Mouse (Mus musculus) MEL (cell line): Measurements from ENCODE around the gene 4933402D24Rik. TPM values are rescaled to one million over a fixed set of nuclear protein-coding genes. Genes with fewer than 3 reads are reported as not detected.

Source experiments
- DNase-seq: peaks from one replicate; pipeline ENCODE4 v3.0.0; 2011; ENCODE audit warnings: low read depth, low spot score
- H3K27ac ChIP-seq: 2 replicates; pipeline ENCODE4 v1.5.1; 2012; ENCODE audit warnings: low read depth, mild to moderate bottlenecking, control low read depth, low read length, moderate library complexity; ENCODE audit not compliant: control insufficient read depth
- H3K27me3 ChIP-seq, 2 experiments: fragments of 150-350 bp in 1 of 2; sonication (generic) in 1 of 2; 2 replicates each; pipeline ENCODE4 v1.6.1; 2012; ENCODE audit warnings: low read length in 2 of 2, mild to moderate bottlenecking in 2 of 2, improper control_type of control experiment in 1 of 2, moderate library complexity in 1 of 2; ENCODE audit not compliant: insufficient read depth in 2 of 2, control insufficient read depth in 1 of 2
- H3K36me3 ChIP-seq, 2 experiments: 2 replicates each; pipeline ENCODE4 v1.6.1; 2012 to 2014; ENCODE audit warnings: low read length in 2 of 2, improper control_type of control experiment in 1 of 2, inconsistent platforms in 1 of 2, mild to moderate bottlenecking in 1 of 2; ENCODE audit not compliant: insufficient read depth in 2 of 2, control insufficient read depth in 1 of 2
- H3K4me1 ChIP-seq, 2 experiments: fragments of 150-350 bp in 1 of 2; sonication (generic) in 1 of 2; 2 replicates each; pipeline ENCODE4 v1.6.1; 2012; ENCODE audit warnings: low read length in 2 of 2, improper control_type of control experiment in 1 of 2, mild to moderate bottlenecking in 1 of 2; ENCODE audit not compliant: insufficient read depth in 2 of 2, control insufficient read depth in 1 of 2
- H3K4me3 ChIP-seq, 2 experiments: fragments of 150-350 bp in 1 of 2; sonication (generic) in 1 of 2; 2 replicates each; pipeline ENCODE4 v1.5.1; 2012; ENCODE audit warnings: low read depth in 2 of 2, low read length in 2 of 2, mild to moderate bottlenecking in 2 of 2, moderate library complexity in 2 of 2, control low read depth in 1 of 2, improper control_type of control experiment in 1 of 2; ENCODE audit not compliant: control insufficient read depth in 1 of 2, insufficient read depth in 1 of 2
- H3K79me2 ChIP-seq: 2 replicates; pipeline ENCODE4 v1.6.1; 2012; ENCODE audit warnings: mild to moderate bottlenecking, low read length, moderate library complexity; ENCODE audit not compliant: control insufficient read depth, poor library complexity, insufficient read depth
- H3K9ac ChIP-seq: 2 replicates; pipeline ENCODE4 v1.6.1; 2012; ENCODE audit warnings: low read depth, mild to moderate bottlenecking, control low read depth, low read length, moderate library complexity; ENCODE audit not compliant: control insufficient read depth, poor library complexity, severe bottlenecking
- H3K9me3 ChIP-seq: fragments of 150-350 bp; sonication (generic); replicated peaks from 2 replicates; pipeline ENCODE4 v1.6.1; 2012; ENCODE audit warnings: mild to moderate bottlenecking, low read length, improper control_type of control experiment, moderate library complexity; ENCODE audit not compliant: insufficient read depth
- CHD1 ChIP-seq: IDR thresholded peaks from 2 replicates; pipeline ENCODE4 v1.6.1; 2012; ENCODE audit warnings: low read depth, mild to moderate bottlenecking, inconsistent platforms, low read length, improper control_type of control experiment
- CTCF ChIP-seq, 3 experiments: IDR thresholded peaks in 2 of 3; conservative IDR thresholded peaks in 1 of 3; 2 replicates each; pipeline ENCODE4 v1.5.1; 2011 to 2012; ENCODE audit warnings: low read length in 3 of 3, low read depth in 2 of 3, mild to moderate bottlenecking in 2 of 3, improper control_type of control experiment in 1 of 3, inconsistent platforms in 1 of 3, mixed read lengths in 1 of 3, moderate library complexity in 1 of 3; ENCODE audit not compliant: control insufficient read depth in 1 of 3, insufficient read depth in 1 of 3, poor library complexity in 1 of 3, severe bottlenecking in 1 of 3
- E2F4 ChIP-seq: IDR thresholded peaks from 2 replicates; pipeline ENCODE4 v1.6.1; 2011; ENCODE audit warnings: low read depth, low read length, improper control_type of control experiment, borderline replicate concordance
- ETS1 ChIP-seq: IDR thresholded peaks from 2 replicates; pipeline ENCODE4 v1.6.1; 2012; ENCODE audit warnings: low read depth, mild to moderate bottlenecking, inconsistent platforms, low read length, improper control_type of control experiment, moderate library complexity
- GABPA ChIP-seq: IDR thresholded peaks from 2 replicates; pipeline ENCODE4 v1.6.1; 2012; ENCODE audit warnings: low read depth, mild to moderate bottlenecking, inconsistent platforms, low read length, improper control_type of control experiment, moderate library complexity
- GATA1 ChIP-seq: IDR thresholded peaks from 2 replicates; pipeline ENCODE4 v1.6.1; 2011; ENCODE audit warnings: low read depth, low read length, improper control_type of control experiment
- KAT2A ChIP-seq: conservative IDR thresholded peaks from 2 replicates; pipeline ENCODE4 v1.6.1; 2012; ENCODE audit warnings: low read depth, low read length, improper control_type of control experiment, inconsistent platforms
- MAFK ChIP-seq: IDR thresholded peaks from 2 replicates; pipeline ENCODE4 v1.6.1; 2011; ENCODE audit warnings: low read depth, mild to moderate bottlenecking, low read length, improper control_type of control experiment, borderline replicate concordance
- MAX ChIP-seq: IDR thresholded peaks from 2 replicates; pipeline ENCODE4 v1.6.1; 2011; ENCODE audit warnings: low read length, improper control_type of control experiment
- NRF1 ChIP-seq: IDR thresholded peaks from 2 replicates; pipeline ENCODE4 v1.6.1; 2014; ENCODE audit warnings: low read depth, mild to moderate bottlenecking, inconsistent platforms, low read length, improper control_type of control experiment, moderate library complexity; ENCODE audit not compliant: poor library complexity, insufficient read depth, severe bottlenecking
- POLR2A ChIP-seq, 2 experiments: IDR thresholded peaks; 2 replicates each; pipeline ENCODE4 v1.6.1; 2011 to 2012; ENCODE audit warnings: low read length in 2 of 2, mild to moderate bottlenecking in 2 of 2, control low read depth in 1 of 2, improper control_type of control experiment in 1 of 2, low read depth in 1 of 2, moderate library complexity in 1 of 2; ENCODE audit not compliant: control insufficient read depth in 1 of 2, insufficient read depth in 1 of 2, poor library complexity in 1 of 2
- RAD21 ChIP-seq: IDR thresholded peaks from 2 replicates; pipeline ENCODE4 v1.6.1; 2011; ENCODE audit warnings: mild to moderate bottlenecking, low read depth, low read length, improper control_type of control experiment
- RCOR1 ChIP-seq: IDR thresholded peaks from 2 replicates; pipeline ENCODE4 v1.6.1; 2012; ENCODE audit warnings: low read depth, mild to moderate bottlenecking, inconsistent platforms, low read length, improper control_type of control experiment
- TBP ChIP-seq: IDR thresholded peaks from 2 replicates; pipeline ENCODE4 v1.8.0; 2011; ENCODE audit warnings: low read depth, low read length, improper control_type of control experiment
- USF2 ChIP-seq, 2 experiments: IDR thresholded peaks; 2 replicates each; pipeline ENCODE4 v1.6.1; 2011 to 2012; ENCODE audit warnings: improper control_type of control experiment in 2 of 2, low read length in 2 of 2, borderline replicate concordance in 1 of 2, inconsistent platforms in 1 of 2, low read depth in 1 of 2, mild to moderate bottlenecking in 1 of 2; ENCODE audit not compliant: insufficient read depth in 1 of 2
- ZKSCAN1 ChIP-seq: IDR thresholded peaks from 2 replicates; pipeline ENCODE4 v1.6.1; 2012; ENCODE audit warnings: low read depth, mild to moderate bottlenecking, inconsistent platforms, low read length, improper control_type of control experiment, moderate library complexity
- ZNF384 ChIP-seq: IDR thresholded peaks from 2 replicates; pipeline ENCODE4 v1.6.1; 2012; ENCODE audit warnings: low read depth, mild to moderate bottlenecking, inconsistent platforms, low read length, improper control_type of control experiment
- polyA plus RNA-seq, 2 experiments: library from polyadenylated mRNA; stranded (reverse) in 1 of 2; unstranded in 1 of 2; fragments of >175 nt in 1 of 2; fragments of >200 nt in 1 of 2; gene quantifications; 2 replicates each; pipeline versions ENCODE4 v1.2.1 to v1.2.4; 2012; ENCODE audit warnings: low replicate concordance in 2 of 2, low read depth in 1 of 2; ENCODE audit not compliant: insufficient read length in 2 of 2, insufficient read depth in 1 of 2, missing spikeins in 1 of 2
- total RNA-seq: library from RNA; depleted of rRNA; stranded (reverse); fragments of 300-350 nt; gene quantifications from 2 replicates; pipeline ENCODE4 v1.2.3, GENCODE M21; 2012; rRNA removed

Gene 4933402D24Rik
- not detected in 2 replicates for total RNA-seq
- polyA plus RNA-seq: not detected

DNA sequence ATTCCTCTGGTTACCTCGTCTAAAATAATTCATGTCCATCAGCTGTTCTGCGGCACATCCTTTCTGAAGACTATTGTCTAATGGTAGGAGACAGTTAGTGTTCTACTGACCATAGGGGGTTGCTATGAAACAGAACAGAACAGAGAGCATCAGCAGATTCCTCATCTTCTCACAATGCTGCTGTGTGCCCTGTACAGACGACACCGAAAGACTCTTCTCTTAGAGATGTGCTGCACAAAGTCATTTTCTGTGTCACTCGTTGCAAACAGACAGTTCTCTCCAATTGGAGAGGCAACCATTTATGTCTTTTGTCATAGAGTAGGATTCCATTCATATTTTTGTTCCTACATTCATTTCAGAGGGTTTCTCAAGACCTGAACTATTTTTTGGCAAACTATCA is at the start of gene 4933402D24Rik:
4933402D24Rik (minus strand) TSS at position 101 of the 400 bp plus-strand sequence.
- TF ChIP-seq CTCF (IDR thresholded peaks at IDR 0.05 in 2 of 3, conservative IDR thresholded peaks at IDR 0.05 in 1 of 3; ENCODE audit: control insufficient read depth in 1 of 3, insufficient read depth in 1 of 3, low read depth in 2 of 3, low read length in 3 of 3, poor library complexity in 1 of 3, severe bottlenecking in 1 of 3) (no peak), GATA1 (no peak)
- Histone ChIP-seq H3K27ac (no peak within 1 kb of the TSS), H3K9ac (no peak within 1 kb of the TSS), H3K9me3 (no peaks in the 10 kb centered on the region), H3K79me2 (no peaks in the 10 kb centered on the region), H3K4me1 (no peaks in the 10 kb centered on the region), H3K27me3 (no peaks in the 10 kb centered on the region), H3K36me3 (no peaks in the 10 kb centered on the region), H3K4me3 (no peak within 1 kb of the TSS)
- DNase-seq: no peak

DNA sequence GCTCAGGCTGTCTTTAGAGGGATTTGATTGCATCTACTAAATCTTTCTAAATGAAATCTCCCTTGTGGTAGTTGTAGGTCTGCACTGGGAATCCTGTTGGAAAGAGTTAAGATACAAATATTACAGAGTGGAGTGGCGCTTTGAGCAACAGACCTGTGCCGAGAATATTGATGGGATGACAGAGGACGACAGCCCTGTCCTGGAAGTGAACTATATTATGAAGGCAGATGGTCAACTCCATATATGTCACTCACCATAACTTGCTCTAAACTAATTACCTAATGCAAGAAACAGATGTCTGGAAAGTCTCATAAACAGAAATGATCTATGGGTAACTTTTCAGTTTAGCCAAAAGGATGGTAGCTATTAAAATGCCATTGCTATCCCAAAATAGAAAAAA is 39.5 kb upstream of the 4933402D24Rik start:
- Histone ChIP-seq H3K9ac (no peak overlapping the region), H3K36me3 (no peaks in the 10 kb centered on the region), H3K4me1 (no peaks in the 10 kb centered on the region), H3K27me3 (no peaks in the 10 kb centered on the region), H3K79me2 (no peaks in the 10 kb centered on the region)
- DNase-seq: no peak
- TF ChIP-seq GATA1 (no peak), RAD21 (no peak), CTCF (IDR thresholded peaks at IDR 0.05 in 2 of 3, conservative IDR thresholded peaks at IDR 0.05 in 1 of 3; ENCODE audit: control insufficient read depth in 1 of 3, insufficient read depth in 1 of 3, low read depth in 2 of 3, low read length in 3 of 3, poor library complexity in 1 of 3, severe bottlenecking in 1 of 3) (no peak), E2F4 (no peak), KAT2A (no peak), ETS1 (no peak), USF2 (IDR thresholded peaks at IDR 0.05; ENCODE audit: borderline replicate concordance in 1 of 2, insufficient read depth in 1 of 2, low read depth in 1 of 2, low read length in 2 of 2) (no peak), RCOR1 (no peak), TBP (no peak), ZKSCAN1 (no peak), POLR2A (IDR thresholded peaks at IDR 0.05; ENCODE audit: control insufficient read depth in 1 of 2, insufficient read depth in 1 of 2, low read depth in 1 of 2, low read length in 2 of 2, poor library complexity in 1 of 2) (no peak), NRF1 (no peak), GABPA (no peak), CHD1 (no peak), MAX (no peak), MAFK (no peak), ZNF384 (no peak)
- TF ChIP-seq, all 39 proteins: peak for 0
- H3K4me3 ChIP-seq: no peak overlapping the region
- H3K27ac ChIP-seq: no peak overlapping the region
- no peaks in the 10 kb centered on the region for H3K9me3 ChIP-seq
